Mouse (Mus musculus): ENCODE data around the gene Yeats4.
"Not testable (repeated sequence)": the region's sequence is repeated elsewhere in the genome, so short reads cannot be mapped to it uniquely, and the experiment has no call there.

The Yeats4 gene

GRCm38 (mm10) chr10:117224102-117224990 lies at the start of gene Yeats4:
Yeats4 (minus strand) TSS chr10:117224507.
- peak; percentile 96 for DNase-seq

GRCm38 (mm10) chr10:117272023-117272422 lies 47.7 kb upstream of the Yeats4 start:
- DNase-seq: peak; percentile 12

- DNase-seq: no peak
Measured at GRCm38 (mm10) chr10:117259870-117260269, 35.6 kb upstream of the Yeats4 start.

- no peak for DNase-seq
Measured at GRCm38 (mm10) chr10:117238603-117239002, 14.3 kb upstream of the Yeats4 start, which contains the start of gene 9530003J23Rik. 9530003J23Rik (minus strand) TSS chr10:117238703.

GRCm38 (mm10) chr10:117235866-117236265 lies 11.6 kb upstream of the Yeats4 start:
- no peak for DNase-seq

- DNase-seq: no peak
Measured at GRCm38 (mm10) chr10:117234825-117235224, 10.5 kb upstream of the Yeats4 start.

GRCm38 (mm10) chr10:117229826-117230225 lies 5.5 kb upstream of the Yeats4 start:
- peak; percentile 75 for DNase-seq

- no peak for DNase-seq
Measured at GRCm38 (mm10) chr10:117226002-117226401, 1.7 kb upstream of the Yeats4 start.

- peak; percentile 22 for DNase-seq
Measured at GRCm38 (mm10) chr10:117225094-117225493, 787 bp upstream of the Yeats4 start.

- DNase-seq: no peak
Measured at GRCm38 (mm10) chr10:117223758-117224101, 577 bp downstream of the Yeats4 start.

GRCm38 (mm10) chr10:117222821-117223220 lies 1.5 kb downstream of the Yeats4 start:
- DNase-seq: no peak

- no peak for DNase-seq
Measured at GRCm38 (mm10) chr10:117218351-117218750, 6.0 kb downstream of the Yeats4 start.

- DNase-seq: no peak
Measured at GRCm38 (mm10) chr10:117217246-117217840, 7.0 kb downstream of the Yeats4 start.

GRCm38 (mm10) chr10:117216793-117217192 lies 7.5 kb downstream of the Yeats4 start:
- peak; percentile 66 for DNase-seq

GRCm38 (mm10) chr10:117216132-117216495 lies 8.2 kb downstream of the Yeats4 start:
- no peak for DNase-seq

GRCm38 (mm10) chr10:117215409-117216131 lies 8.7 kb downstream of the Yeats4 start:
- no peak for DNase-seq

GRCm38 (mm10) chr10:117211023-117211422 lies 13.3 kb downstream of the Yeats4 start:
- no peak for DNase-seq

GRCm38 (mm10) chr10:117209469-117209938 lies 14.8 kb downstream of the Yeats4 start:
- DNase-seq: peak; percentile 54

- not testable (repeated sequence) for DNase-seq
Measured at GRCm38 (mm10) chr10:117208787-117209186, 15.5 kb downstream of the Yeats4 start.

- no peak for DNase-seq
Measured at GRCm38 (mm10) chr10:117208221-117208620, 16.1 kb downstream of the Yeats4 start.

GRCm38 (mm10) chr10:117206070-117206469 lies 18.2 kb downstream of the Yeats4 start:
- no peak for DNase-seq

- DNase-seq: no peak
Measured at GRCm38 (mm10) chr10:117203558-117203981, 20.7 kb downstream of the Yeats4 start.

- no peak for DNase-seq
Measured at GRCm38 (mm10) chr10:117202981-117203557, 21.2 kb downstream of the Yeats4 start.
